Mouse (Mus musculus) hindbrain, embryonic 15.5 days (tissue): ENCODE data around the gene Dip2b. TPM values are rescaled to one million over a fixed set of nuclear protein-coding genes. Genes with fewer than 3 reads are reported as not detected.
"Not testable (repeated sequence)": the region's sequence is repeated elsewhere in the genome, so short reads cannot be mapped to it uniquely, and the experiment has no call there.

Experiments used
- ATAC-seq: fragments of 200-750 bp; cut with Nextera tagmentation; 2 replicates; pipeline ENCODE4 v1.8.0; 2017; ENCODE audit warnings: low read depth, moderate number of reproducible peaks, moderate TSS enrichment; ENCODE audit not compliant: low FRiP score
- H3K27ac ChIP-seq: fragments of 300-500 bp; sonication (generic); replicated peaks from 2 replicates; pipeline ENCODE4 v1.5.1; 2015; ENCODE audit warnings: mild to moderate bottlenecking, inconsistent platforms
- H3K27me3 ChIP-seq: fragments of 300-500 bp; sonication (generic); 2 replicates; pipeline ENCODE4 v1.6.1; 2015; ENCODE audit warnings: control low read depth, inconsistent platforms
- H3K36me3 ChIP-seq: fragments of 300-500 bp; sonication (generic); 2 replicates; pipeline ENCODE4 v1.6.1; 2015; ENCODE audit warnings: control low read depth, inconsistent platforms
- H3K4me1 ChIP-seq: fragments of 300-500 bp; sonication (generic); replicated peaks from 2 replicates; pipeline ENCODE4 v1.6.1; 2015; ENCODE audit warnings: control low read depth, inconsistent platforms
- H3K4me2 ChIP-seq: fragments of 300-500 bp; sonication (generic); 2 replicates; pipeline ENCODE4 v1.6.1; 2015; ENCODE audit warnings: moderate library complexity, mild to moderate bottlenecking, inconsistent platforms
- H3K4me3 ChIP-seq: fragments of 300-500 bp; sonication (generic); 2 replicates; pipeline ENCODE4 v1.5.1; 2015; ENCODE audit warnings: mild to moderate bottlenecking, inconsistent platforms
- H3K9ac ChIP-seq: fragments of 300-500 bp; sonication (generic); 2 replicates; pipeline ENCODE4 v1.6.1; 2015; ENCODE audit warnings: inconsistent platforms
- H3K9me3 ChIP-seq: fragments of 300-500 bp; sonication (generic); 2 replicates; pipeline ENCODE4 v1.6.1; 2016; ENCODE audit warnings: control low read depth, inconsistent platforms
- WGBS: fragments of 180-500 bp; shearing (Covaris S2); methylation state at CpG from one replicate; pipeline ENCODE4 v1.1.7; 2015; 5-methylcytosine and 5-hydroxymethylcytosine counted together
- polyA plus RNA-seq: library from polyadenylated mRNA; unstranded; fragments of >200 nt; fragmentation: Nextera tagmentation; extraction: Ambion mirVana; gene quantifications from 2 replicates; pipeline ENCODE4 v1.2.1, GENCODE M21; 2015

The Dip2b gene
- polyA plus RNA-seq, 1 experiment from 2014 or later: 17.5 TPM

DNA sequence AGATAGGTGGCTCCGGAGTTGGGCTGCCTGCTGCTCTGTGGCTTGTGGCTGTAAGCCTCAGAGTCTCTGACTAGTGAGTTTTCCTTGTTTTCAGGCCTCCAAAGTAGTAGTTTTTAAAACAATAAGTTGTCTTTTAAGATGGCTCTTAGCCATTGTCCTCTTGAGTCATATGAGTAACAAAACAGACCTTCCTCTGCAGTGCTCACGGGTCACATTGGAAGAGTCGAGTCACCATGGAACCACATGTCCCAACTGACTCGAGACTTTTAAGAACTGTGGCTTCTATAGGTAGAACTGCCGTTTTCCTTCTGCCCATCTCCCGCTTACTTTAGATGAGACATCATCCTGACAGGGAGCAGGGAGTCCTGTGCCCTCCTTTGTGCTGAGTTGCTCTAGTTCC is 198.5 kb downstream of the Dip2b start:
- H3K4me2 ChIP-seq: no peak overlapping the region
- no peak overlapping the region for H3K27ac ChIP-seq
- no peaks in the 10 kb centered on the region for H3K4me1 ChIP-seq
- H3K9me3 ChIP-seq: no peaks in the 10 kb centered on the region
- H3K9ac ChIP-seq: no peak overlapping the region
- WGBS: 96% methylated on average over 6 of the region's 6 CpGs
- H3K36me3 ChIP-seq: peaks cover 35% of the 10 kb centered on the region
- H3K4me3 ChIP-seq: no peak overlapping the region
- no peaks in the 10 kb centered on the region for H3K27me3 ChIP-seq
- ATAC-seq: no peak

DNA sequence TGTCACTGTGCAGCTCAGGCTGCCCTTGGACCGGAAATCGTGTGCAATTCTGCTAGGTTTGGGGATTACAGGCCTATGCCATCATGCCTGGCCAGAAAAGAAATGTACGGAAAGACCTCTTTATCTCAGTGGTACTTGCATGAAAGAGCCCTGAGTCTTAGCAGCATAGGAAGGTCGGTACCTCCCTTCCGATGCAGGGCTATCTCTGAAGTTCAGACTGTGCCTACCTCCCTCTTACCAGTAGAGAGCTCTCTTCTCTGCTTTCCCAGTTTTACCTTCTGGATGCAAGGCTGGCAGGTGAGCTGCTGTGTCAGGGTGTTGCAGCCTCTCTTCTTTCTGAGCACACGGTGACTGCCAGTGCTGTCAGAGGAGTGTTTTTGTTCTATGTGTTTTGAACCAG is 203.3 kb downstream of the Dip2b start:
- 94% methylated on average over 6 of the region's 6 CpGs for WGBS

DNA sequence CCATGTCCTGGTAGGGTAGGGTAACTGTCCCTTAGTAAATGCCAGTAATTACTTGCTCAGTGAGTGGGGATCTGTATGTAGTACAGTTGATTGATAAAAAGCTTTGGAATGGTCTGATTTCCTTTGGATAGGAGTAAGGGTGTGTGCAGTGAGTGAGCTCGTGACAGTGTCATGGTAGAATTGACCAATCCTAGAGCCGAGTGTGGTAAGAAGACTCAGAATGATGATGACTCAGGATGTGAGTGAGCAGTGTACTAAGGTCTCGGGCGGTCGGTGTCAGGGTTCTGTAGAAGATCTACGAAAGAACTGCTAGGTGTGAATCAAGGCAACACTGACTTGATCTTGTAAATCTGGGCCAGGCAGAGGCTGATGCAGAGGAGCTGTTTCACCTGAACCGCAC is 207.5 kb downstream of the Dip2b start:
- Histone ChIP-seq H3K27me3 (no peaks in the 10 kb centered on the region), H3K4me1 (no peaks in the 10 kb centered on the region), H3K36me3 (peaks cover 44% of the 10 kb centered on the region), H3K27ac (no peak overlapping the region), H3K4me2 (no peak overlapping the region), H3K9ac (no peak overlapping the region), H3K4me3 (no peak overlapping the region), H3K9me3 (no peaks in the 10 kb centered on the region)
- ATAC-seq: no peak
- WGBS: 97% methylated on average over 7 of the region's 7 CpGs

More for the DNA sequence above, 203.3 kb downstream of the Dip2b start:
- Histone ChIP-seq H3K9me3 (no peaks in the 10 kb centered on the region), H3K36me3 (peaks cover 21% of the 10 kb centered on the region), H3K27ac (no peak overlapping the region), H3K4me3 (no peak overlapping the region), H3K4me1 (no peaks in the 10 kb centered on the region), H3K9ac (no peak overlapping the region), H3K27me3 (no peaks in the 10 kb centered on the region), H3K4me2 (no peak overlapping the region)
- ATAC-seq: no peak

DNA sequence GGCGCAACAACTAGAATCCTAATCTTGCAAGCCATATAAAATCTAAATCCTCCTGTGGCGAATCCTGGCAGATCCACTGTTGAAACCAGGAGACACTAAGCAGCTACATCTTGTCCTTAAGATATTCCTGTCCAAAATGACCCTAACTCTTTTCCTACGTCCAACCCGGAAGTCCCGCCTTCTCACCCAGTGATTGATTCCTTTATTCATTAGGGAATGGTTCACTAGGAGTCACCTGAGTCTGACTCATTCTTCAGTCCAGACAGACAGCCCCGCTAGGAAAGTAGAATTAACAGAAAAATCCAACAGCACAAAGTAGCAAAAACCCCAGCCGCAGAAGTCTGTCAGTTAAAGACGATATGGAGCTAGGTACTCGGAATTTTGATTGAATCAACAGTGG is 208.8 kb downstream of the Dip2b start:
- H3K9me3 ChIP-seq: no peaks in the 10 kb centered on the region
- H3K4me2 ChIP-seq: no peak overlapping the region
- WGBS: 94% methylated on average over 9 of the region's 9 CpGs
- no peaks in the 10 kb centered on the region for H3K4me1 ChIP-seq
- no peak overlapping the region for H3K4me3 ChIP-seq
- no peak overlapping the region for H3K27ac ChIP-seq
- no peak overlapping the region for H3K9ac ChIP-seq
- no peaks in the 10 kb centered on the region for H3K27me3 ChIP-seq
- no peak for ATAC-seq
- H3K36me3 ChIP-seq: peaks cover 52% of the 10 kb centered on the region

DNA sequence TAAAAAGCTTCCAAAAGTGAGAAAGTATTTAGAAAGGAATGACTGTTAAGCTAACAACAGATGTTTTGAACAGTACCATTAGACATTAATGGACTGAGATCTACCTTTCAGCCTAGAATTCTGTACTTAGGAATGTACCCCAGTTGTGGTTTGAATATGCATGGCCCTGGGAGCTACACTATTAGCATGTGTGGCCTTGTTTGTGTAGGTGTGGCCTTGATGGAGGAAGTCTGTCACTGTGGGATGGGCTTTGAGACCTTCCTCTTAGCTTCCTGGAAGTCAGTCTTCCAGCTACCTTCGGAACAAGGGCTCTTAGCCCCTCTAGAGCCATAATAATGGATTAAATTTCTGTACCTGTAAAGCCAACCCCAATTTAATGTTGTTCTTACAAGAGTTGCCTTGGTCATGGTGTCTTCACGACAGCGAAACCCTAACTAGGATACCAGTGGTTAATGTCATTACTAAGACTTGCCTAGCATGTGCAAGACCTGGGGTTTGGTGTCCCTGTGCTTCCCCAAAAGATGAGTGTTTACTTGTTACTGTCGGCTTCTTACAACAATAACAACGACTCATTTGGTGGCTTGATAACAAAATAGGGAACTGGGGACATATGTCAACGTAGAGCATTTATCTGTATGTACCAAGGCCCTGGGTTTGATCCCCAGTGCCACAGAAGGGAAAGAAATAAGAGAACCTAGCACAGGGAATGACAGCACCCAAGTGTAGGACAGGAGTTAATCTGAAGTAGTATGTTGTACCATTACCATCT is 210.4 kb downstream of the Dip2b start:
- Histone ChIP-seq H3K27ac (no peak overlapping the region), H3K4me1 (no peaks in the 10 kb centered on the region), H3K9me3 (no peaks in the 10 kb centered on the region), H3K4me2 (no peak overlapping the region), H3K9ac (no peak overlapping the region), H3K4me3 (no peak overlapping the region), H3K36me3 (peaks cover 65% of the 10 kb centered on the region), H3K27me3 (no peaks in the 10 kb centered on the region)
- 97% methylated on average over 6 of the region's 6 CpGs for WGBS
- no peak for ATAC-seq

DNA sequence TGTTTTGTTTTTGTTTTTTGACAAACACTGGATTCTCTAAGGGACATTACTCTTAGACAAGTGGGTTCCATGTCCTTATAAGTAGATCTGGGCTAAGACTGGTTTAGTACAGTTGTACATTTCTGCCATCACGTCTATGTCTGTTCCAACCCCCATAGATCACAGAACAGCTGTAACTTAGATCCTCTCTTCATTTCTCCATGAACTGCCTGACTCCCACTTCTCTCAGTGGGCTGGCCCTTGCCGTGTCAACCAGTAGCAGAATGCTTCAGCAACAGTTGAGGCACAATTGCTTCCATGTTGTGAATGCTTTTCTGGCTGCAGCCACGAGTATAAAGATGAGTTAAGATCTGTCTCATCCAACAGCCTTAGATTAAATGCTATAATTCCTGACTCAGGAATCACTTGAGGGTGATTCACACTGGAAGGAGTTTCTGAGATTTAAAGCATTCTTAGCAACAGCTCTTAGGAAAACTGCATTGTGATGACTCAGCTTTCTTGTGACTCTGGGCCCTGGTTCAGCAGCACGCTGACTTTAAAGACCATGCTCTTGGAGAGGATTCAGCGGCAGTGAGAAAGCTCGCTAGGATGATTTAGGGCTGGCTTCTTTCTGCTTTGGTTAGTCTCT is 212.8 kb downstream of the Dip2b start:
- H3K4me1 ChIP-seq: no peaks in the 10 kb centered on the region
- H3K27ac ChIP-seq: no peak overlapping the region
- H3K27me3 ChIP-seq: no peaks in the 10 kb centered on the region
- 88% methylated on average over 6 of the region's 6 CpGs for WGBS
- ATAC-seq: no peak
- H3K9me3 ChIP-seq: no peaks in the 10 kb centered on the region
- H3K4me3 ChIP-seq: no peak overlapping the region
- H3K4me2 ChIP-seq: no peak overlapping the region
- H3K36me3 ChIP-seq: peaks cover 83% of the 10 kb centered on the region
- no peak overlapping the region for H3K9ac ChIP-seq

GRCm38 (mm10) chr15:100256386-100256785 is 217.9 kb downstream of the Dip2b start:
- Histone ChIP-seq H3K27ac (no peak overlapping the region), H3K27me3 (no peaks in the 10 kb centered on the region), H3K9ac (no peak overlapping the region), H3K4me2 (no peak overlapping the region), H3K9me3 (no peaks in the 10 kb centered on the region), H3K4me3 (no peak overlapping the region), H3K36me3 (peaks cover 70% of the 10 kb centered on the region), H3K4me1 (no peaks in the 10 kb centered on the region)
- ATAC-seq: no peak
- 91% methylated on average over 6 of the region's 6 CpGs for WGBS

DNA sequence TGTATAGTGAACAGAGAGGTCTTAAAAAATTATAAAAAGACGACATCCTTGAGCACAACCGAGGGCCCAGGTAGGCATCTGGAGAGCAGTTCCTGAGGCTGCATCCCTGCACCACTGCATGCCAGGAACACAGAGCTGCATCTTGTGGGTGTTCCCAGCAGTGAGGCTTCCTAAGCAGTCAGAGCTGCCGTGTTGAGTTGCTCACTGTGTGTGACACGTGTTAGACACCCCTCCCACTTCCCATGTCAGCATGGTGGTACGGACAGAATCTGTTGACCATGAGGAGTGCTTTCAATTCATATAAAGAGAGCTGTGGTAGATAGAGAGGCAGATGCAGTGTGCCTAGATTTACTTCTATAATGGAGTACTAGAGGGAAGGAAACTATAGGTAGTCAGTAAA is 218.8 kb downstream of the Dip2b start:
- Histone ChIP-seq H3K27ac (no peak overlapping the region), H3K27me3 (no peaks in the 10 kb centered on the region), H3K4me1 (no peaks in the 10 kb centered on the region), H3K4me3 (no peak overlapping the region), H3K9me3 (no peaks in the 10 kb centered on the region), H3K9ac (no peak overlapping the region), H3K4me2 (no peak overlapping the region), H3K36me3 (peaks cover 65% of the 10 kb centered on the region)
- 91% methylated on average over 5 of the region's 5 CpGs for WGBS
- ATAC-seq: no peak

DNA sequence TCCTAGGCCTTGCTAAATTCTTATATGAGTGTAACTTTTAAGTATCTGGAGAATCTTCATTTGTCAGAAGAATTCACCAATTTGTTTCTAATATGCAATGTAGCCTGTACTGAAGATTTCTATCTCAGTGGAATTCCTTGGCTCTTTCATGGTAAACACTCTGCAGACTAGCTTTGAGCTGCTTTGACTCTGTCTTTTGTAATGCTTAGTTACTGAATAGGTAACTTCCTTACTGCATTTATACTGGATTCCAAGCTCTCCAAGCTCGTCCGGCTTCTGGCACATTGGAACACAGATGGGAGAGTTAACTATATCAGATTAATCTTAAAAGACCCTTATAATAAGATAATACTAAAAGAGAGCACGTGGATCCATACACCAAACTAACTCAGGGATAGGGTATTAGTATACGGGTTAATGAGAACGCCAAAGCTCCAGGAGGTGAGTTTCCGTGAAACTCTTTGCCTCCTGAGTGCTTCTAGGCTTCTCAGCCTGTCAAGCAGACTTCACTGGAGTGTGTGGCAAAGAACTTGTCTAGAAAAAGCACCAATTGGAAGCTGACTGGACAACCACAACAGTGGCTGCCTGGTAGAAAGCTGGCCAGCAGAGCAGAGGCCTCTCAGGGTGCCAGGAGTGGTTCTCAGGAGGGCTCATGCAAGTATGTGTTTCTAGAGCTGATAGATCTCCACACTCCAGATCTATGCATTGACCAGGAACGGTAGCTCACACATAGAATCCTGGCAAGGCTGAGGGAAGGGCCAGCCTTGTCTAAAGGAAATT is 220.4 kb downstream of the Dip2b start:
- H3K9ac ChIP-seq: no peak overlapping the region
- WGBS: 97% methylated on average over 7 of the region's 7 CpGs
- no peak for ATAC-seq
- no peaks in the 10 kb centered on the region for H3K9me3 ChIP-seq
- no peak overlapping the region for H3K4me3 ChIP-seq
- H3K27ac ChIP-seq: no peak overlapping the region
- H3K4me2 ChIP-seq: no peak overlapping the region
- H3K27me3 ChIP-seq: no peaks in the 10 kb centered on the region
- peaks cover 53% of the 10 kb centered on the region for H3K36me3 ChIP-seq
- H3K4me1 ChIP-seq: no peaks in the 10 kb centered on the region

DNA sequence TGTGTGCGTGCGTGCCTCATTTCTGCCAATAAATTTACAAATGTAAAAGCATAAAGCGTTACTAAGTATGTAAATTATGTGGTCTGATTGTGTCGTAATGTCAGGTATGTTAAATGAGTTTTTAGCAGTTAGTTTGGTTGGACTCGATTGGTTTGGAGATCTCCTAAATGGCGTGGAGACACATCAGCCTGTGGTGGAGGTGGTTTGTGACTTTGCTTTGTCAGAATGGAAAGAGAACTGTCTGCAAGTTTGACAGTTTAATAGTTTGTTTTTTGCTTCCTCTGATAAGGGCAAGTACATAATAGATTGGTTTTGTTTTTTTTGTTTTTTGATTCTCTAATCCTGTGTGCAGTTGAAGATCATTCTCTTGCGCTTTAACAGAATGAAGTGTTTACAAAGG is 221.9 kb downstream of the Dip2b start:
- H3K27me3 ChIP-seq, H3K4me1 ChIP-seq, H3K27ac ChIP-seq, H3K9ac ChIP-seq, ATAC-seq, H3K9me3 ChIP-seq, H3K4me3 ChIP-seq, H3K4me2 ChIP-seq: not testable (repeated sequence)
- WGBS: 83% methylated on average over 6 of the region's 7 CpGs
- H3K36me3 ChIP-seq: peaks cover 38% of the 10 kb centered on the region

GRCm38 (mm10) chr15:100263246-100263905 is 224.9 kb downstream of the Dip2b start:
- Histone ChIP-seq H3K27me3 (no peaks in the 10 kb centered on the region), H3K4me1 (no peaks in the 10 kb centered on the region), H3K9ac (no peak overlapping the region), H3K36me3 (peaks cover 14% of the 10 kb centered on the region), H3K4me2 (no peak overlapping the region), H3K9me3 (no peaks in the 10 kb centered on the region), H3K27ac (no peak overlapping the region), H3K4me3 (no peak overlapping the region)
- WGBS: 20% methylated on average over 4 of the region's 4 CpGs
- ATAC-seq: no peak
